Mouse (Mus musculus): ENCODE results near the gene Mrtfb.

- TF ChIP-seq CTCF (conservative IDR thresholded peaks at IDR 0.05; ENCODE audit: low read length) (no peak), NANOG (IDR thresholded peaks at IDR 0.05; ENCODE audit: borderline replicate concordance, low read length) (no peak)
Measured at GRCm38 (mm10) chr16:13416465-13416864, 160.2 kb downstream of the Mrtfb start.
